Mouse (Mus musculus): ENCODE data around the gene Gm43951.

DNA sequence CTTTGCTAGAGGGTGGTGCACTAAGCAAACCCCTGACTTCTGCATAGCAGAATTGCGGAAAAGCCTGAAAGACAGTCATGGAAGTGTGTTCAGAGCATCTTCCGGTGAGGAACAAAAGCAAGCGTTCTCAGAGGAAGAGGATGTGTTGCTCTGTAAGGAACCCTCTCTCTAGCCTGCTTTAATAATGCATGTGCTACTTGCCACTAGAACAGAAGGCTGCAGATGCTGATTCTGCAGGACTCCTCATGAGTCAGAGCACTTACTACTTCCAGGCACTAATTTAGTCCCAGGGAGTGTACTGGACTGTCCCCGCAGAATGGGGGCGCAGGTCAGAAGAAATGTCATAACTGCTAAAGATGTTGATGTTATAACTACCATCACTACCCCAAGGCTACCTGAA, 10.5 kb upstream of the Gm43951 start:
- TF ChIP-seq GATA1 (IDR thresholded peaks at IDR 0.05; ENCODE audit: low read length), result no peak
- TF ChIP-seq TAL1 (IDR thresholded peaks at IDR 0.05; ENCODE audit: low read length), result no peak
